Mouse (Mus musculus): Measurements from ENCODE around the gene Yars2. TPM values are rescaled to one million over a fixed set of nuclear protein-coding genes. Genes with fewer than 3 reads are reported as not detected.

The Yars2 gene
- total RNA-seq (2021): 10 to 100 TPM; 18.1 to 21.8 TPM
- long read RNA-seq, experiment 1, transcript Yars2-201 (5 exons, 1,574 nt): major isoform, 27 of 38 reads
- long read RNA-seq, experiment 1, partial matches to known transcripts: 0 of 38 reads
- long read RNA-seq, experiment 1, other reads (novel, unspliced or antisense): 7 of 38 reads
- long read RNA-seq, experiment 2, transcript Yars2-201 (5 exons, 1,574 nt): major isoform, 28 of 36 reads
- long read RNA-seq, experiment 2, partial matches to known transcripts: 0 of 36 reads
- long read RNA-seq, experiment 2, other reads (novel, unspliced or antisense): 5 of 36 reads

DNA sequence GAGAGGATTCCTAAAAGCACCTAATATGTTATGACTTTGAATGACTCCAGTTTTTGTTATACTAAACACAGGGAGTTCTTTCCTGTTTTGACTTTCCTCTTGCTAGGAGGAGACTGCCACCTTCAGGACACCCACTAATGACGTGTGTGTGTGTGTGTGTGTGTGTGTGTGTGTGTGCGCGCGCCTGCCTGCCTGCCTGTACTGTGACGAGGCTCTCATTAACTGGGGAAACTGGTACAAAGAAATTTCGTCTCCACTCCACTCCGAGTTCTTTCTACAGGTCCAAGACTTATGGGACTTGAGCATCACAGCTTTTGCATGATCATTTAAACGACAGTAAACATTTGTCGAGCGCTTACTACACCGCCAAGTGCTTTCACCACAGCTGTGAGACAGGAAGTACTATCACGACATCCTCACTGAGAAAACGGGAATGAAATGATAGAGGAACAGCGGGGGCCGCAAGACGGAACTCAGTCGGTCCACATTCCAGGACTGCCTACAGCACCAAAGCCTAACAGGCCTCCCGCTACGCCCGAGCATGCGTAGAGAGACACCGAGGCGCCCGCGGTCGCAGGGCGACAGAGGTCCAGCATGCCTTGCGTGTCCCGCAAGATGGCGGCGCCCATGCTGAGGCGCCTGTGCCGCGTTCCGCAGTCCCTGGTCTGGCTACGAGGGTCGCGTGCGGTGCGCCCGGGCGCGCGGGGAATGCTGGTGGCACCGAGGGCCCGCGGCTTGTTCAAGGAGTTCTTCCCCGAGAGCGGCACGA is at the start of gene Yars2:
Gene Yars2 (plus strand): TSS at position 597 of the 769 bp plus-strand sequence.
- Histone ChIP-seq H3K4me3 (peak within 1 kb of the TSS; percentile 93), H3K27ac (peak within 1 kb of the TSS; percentile 97)
- TF ChIP-seq CTCF (IDR thresholded peaks at IDR 0.05): peak; percentile 57
- peak; percentile 95 for DNase-seq
- intact Hi-C loops (cut with DNase I): loop anchor here (2.0 kb wide), 1 partner anchor 100 kb away; no protein-coding TSS in a partner anchor

DNA sequence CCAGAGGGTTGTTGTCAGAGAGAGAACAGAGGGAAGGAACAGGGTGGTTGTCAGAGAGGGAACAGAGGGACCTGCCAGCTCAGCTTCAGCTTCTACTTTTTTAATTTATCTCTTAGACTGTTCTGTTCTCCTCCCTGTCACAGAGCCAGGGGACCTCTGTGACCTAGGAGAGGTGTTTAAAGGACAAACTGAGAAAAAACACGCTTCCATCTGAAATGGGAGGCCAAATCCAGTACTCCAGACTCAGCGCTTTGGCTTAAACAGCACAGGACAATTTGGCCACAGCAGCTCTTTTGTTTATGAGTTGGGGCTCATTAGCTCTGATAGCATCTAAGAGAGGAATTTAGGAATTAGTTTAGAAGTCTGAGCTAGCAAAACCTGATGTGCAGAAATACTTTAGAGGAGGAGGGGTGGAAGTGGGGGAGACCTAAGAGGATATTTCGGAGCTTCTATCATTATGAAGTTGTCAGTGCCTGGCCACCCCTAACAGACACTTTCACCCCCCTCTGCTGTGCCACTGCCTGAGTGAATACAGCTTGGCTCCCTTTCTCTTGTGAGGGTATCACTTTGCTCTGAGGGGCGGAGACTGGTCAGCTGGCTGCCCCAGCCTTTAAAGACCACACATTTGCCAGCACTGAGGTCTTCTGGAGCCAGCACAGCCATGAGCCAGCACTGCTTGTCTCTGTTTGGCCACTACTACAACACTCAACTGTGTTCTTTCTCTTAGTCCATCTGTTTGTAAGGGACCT is 49.3 kb upstream of the Yars2 start:
- intact Hi-C loops (cut with DNase I): no loop called here
- TF ChIP-seq CTCF (IDR thresholded peaks at IDR 0.05): no peak
- Histone ChIP-seq H3K4me3 (no peak overlapping the region), H3K27ac (no peak overlapping the region)
- DNase-seq: peak; percentile 29

DNA sequence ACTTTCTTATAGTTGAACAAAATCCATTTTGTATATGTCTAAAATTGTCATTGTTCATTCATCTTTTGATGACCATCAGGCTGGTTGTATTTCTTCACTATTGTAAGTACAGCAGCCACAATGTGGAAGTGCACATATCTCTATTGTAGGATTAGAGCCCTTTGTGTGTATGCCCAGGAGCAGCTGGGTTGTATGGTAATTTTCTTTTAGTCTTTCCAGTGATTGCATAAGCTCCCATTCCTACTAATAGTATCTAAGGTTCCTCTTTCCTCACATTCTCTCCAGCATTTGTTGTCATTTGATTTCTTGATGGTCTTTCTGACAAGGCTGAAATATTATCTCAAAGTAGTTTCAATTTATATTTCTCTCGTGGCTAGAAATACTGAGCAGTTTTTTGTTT is 47.5 kb upstream of the Yars2 start:
- no peak overlapping the region for H3K27ac ChIP-seq
- TF ChIP-seq CTCF (IDR thresholded peaks at IDR 0.05): no peak
- intact Hi-C loops (cut with DNase I): no loop called here

DNA sequence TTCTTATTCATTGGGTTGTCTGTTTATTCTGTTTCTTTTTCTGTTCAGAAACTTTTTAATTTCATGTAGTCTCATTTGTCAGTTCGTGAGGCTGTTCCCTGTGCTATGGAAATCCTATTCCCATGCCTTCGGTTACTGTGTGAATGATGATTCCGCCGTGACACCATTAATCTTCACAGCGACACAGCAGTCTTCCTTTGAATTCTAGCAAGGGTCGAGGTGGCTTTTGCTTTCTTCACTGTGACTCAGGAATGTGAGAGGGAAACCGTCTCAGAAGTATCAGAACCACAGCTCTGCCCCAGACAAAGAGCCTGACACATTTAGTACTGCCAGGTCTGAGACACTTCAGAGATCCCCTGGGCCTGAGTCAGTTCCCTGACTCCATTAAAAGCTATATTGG is 46.9 kb upstream of the Yars2 start:
- Histone ChIP-seq H3K27ac (no peak overlapping the region), H3K4me3 (no peak overlapping the region)
- DNase-seq: no peak
- intact Hi-C loops (cut with DNase I): no loop called here
- TF ChIP-seq CTCF (IDR thresholded peaks at IDR 0.05): no peak

More for the DNA sequence above, 47.5 kb upstream of the Yars2 start:
- H3K4me3 ChIP-seq: no peak overlapping the region
- DNase-seq: no peak

DNA sequence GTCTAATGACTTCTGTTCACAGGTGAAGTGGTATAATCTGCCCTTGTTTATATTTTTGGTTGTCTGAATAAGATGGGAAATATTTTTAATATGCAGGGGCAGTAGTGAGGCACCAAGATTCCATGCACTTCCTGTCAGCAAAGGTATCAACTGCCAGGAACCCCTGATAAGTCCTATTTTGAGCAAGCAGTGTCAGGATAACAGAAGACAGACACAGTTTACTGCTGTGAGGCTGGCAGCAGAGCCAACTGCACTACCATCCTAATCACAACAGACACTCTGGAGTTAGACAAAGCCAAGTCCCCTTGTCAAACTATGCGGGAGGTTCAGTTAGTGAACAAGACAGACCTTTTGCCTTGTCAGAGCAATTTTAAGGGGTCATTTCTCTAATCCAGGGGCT is 46.1 kb upstream of the Yars2 start:
- intact Hi-C loops (cut with DNase I): no loop called here
- DNase-seq: no peak
- TF ChIP-seq CTCF (IDR thresholded peaks at IDR 0.05): no peak
- Histone ChIP-seq H3K4me3 (no peak overlapping the region), H3K27ac (no peak overlapping the region)

DNA sequence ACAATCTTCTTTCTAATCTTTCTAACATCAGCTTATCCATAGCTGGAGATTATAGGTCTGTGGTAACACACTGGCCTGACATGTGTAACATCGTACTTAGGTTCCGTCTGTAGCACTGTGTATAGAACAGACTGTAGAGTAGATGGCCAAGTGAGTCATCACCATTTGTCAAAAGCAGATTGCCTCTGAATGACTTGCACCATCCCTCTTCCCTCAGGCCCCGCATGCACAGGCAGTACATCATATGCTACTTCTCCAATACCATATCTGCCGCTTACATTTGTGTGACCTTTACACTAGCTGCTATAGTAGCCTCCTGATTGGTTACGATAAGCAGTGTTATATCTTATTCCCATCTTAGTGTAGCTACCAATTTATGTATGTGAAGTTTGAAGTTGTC is 41.9 kb upstream of the Yars2 start:
- TF ChIP-seq CTCF (IDR thresholded peaks at IDR 0.05): no peak
- H3K4me3 ChIP-seq: no peak overlapping the region
- intact Hi-C loops (cut with DNase I): no loop called here
- H3K27ac ChIP-seq: no peak overlapping the region
- DNase-seq: no peak

DNA sequence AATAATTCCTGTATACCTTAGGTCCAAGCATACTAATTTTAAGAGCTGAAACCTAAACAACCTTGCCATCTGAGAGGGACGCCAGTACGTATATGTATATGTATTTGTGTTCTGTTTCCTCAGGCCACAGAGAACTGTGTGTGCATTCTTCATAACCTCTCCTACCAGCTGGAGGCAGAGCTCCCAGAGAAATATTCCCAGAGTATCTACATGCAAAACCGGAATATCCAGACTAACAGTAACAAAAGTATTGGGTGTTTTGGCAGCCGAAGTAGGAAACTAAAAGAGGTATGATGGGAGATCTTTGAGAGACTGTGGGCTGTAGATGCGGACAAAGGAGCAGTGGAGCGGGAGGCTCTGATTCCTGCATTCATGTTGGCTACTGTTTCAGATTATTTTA is 41.3 kb upstream of the Yars2 start:
- DNase-seq: no peak
- intact Hi-C loops (cut with DNase I): no loop called here
- Histone ChIP-seq H3K27ac (no peak overlapping the region), H3K4me3 (no peak overlapping the region)
- no peak for TF ChIP-seq CTCF (IDR thresholded peaks at IDR 0.05)

DNA sequence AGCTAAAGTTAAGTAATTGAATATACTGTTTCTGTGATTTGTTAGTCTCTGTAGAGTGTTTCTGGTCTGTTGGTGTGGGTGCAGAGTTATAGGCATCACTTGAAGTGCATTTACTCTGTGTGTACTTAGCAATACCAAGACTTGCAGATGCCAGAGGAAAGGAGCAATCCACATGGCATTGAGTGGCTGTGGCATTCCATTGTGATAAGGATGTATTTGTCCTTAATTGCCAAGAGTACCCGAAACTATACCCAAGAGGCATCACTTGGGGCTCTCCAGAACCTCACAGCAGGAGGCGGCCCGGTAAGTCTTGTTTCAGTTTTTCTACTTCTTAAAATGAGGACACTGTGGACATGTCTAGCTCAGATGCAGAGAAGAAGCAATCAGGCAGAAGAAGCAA is 40.3 kb upstream of the Yars2 start:
- TF ChIP-seq CTCF (IDR thresholded peaks at IDR 0.05): no peak
- intact Hi-C loops (cut with DNase I): no loop called here

DNA sequence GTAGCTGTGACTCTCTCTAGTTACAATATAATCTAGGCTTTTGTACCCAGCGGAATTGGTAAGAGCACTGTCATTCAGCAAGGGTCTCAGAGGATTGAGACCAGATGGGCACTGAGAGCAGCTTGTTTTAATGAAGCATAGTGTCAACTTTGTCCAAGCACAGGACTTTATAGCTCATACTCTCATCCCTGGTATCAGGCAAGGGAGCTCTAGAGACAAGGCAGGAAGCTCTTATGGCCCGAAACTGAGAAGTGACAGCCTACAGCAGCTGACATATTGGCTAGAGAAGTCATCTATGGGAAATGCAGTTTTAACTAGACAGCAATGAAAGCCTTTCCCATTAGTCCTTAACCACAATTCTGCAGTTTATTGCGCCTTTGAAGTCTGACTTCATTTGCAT is 29.8 kb upstream of the Yars2 start:
- DNase-seq: no peak
- intact Hi-C loops (cut with DNase I): no loop called here
- TF ChIP-seq CTCF (IDR thresholded peaks at IDR 0.05): no peak
- Histone ChIP-seq H3K4me3 (no peak overlapping the region), H3K27ac (no peak overlapping the region)

More for the DNA sequence above, 40.3 kb upstream of the Yars2 start:
- no peak for DNase-seq
- Histone ChIP-seq H3K27ac (no peak overlapping the region), H3K4me3 (no peak overlapping the region)

DNA sequence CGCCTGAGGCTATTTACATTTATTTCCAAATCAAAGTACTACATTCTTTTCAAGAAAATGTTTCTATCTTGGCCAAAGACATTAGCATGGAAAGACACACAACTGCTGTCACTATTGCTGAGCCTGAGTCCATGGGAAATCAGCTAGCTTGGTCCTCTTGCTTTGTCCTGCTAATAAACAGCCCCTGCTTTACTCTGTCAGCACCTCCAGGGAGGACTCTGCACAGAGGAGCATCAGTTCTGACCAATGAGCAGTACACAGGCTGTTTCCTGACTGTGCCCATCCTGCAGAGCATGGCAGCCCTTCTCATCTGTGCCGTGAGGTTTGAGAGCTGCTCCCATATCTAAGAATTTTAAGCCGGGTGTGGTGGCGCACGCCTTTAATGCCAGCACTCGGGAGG is 29.0 kb upstream of the Yars2 start:
- TF ChIP-seq CTCF (IDR thresholded peaks at IDR 0.05): no peak
- DNase-seq: no peak
- intact Hi-C loops (cut with DNase I): no loop called here
- Histone ChIP-seq H3K4me3 (no peak overlapping the region), H3K27ac (no peak overlapping the region)

DNA sequence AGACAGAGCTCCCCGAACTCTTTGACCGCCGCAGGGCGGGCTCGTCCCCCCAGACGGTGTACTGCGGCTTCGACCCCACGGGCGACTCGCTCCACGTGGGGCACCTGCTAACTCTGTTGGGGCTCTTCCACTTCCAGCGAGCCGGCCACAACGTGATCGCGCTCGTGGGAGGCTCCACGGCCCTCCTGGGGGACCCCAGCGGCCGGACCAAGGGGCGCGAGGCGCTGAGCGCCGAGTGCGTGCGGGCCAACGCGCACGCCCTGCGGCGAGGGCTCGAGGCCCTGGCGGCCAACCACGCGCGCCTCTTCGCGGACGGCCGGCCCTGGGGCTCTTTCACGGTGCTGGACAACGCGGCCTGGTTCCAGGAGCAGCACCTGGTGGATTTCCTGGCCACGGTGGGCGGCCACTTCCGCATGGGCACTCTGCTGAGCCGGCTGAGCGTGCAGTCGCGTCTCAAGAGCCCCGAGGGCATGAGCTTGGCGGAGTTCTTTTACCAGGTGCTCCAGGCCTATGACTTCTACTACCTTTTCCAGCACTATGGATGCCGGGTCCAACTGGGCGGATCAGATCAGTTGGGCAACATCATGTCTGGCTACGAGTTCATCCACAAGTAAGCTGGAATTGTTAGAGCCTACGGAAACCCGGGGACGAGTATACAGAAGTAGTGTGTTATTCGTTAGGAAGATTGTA is 518 bp downstream of the Yars2 start:
- DNase-seq: peak; percentile 55
- H3K27ac ChIP-seq: peak overlapping the region; percentile 97
- H3K4me3 ChIP-seq: peak overlapping the region; percentile 93
- no peak for TF ChIP-seq CTCF (IDR thresholded peaks at IDR 0.05)
- intact Hi-C loops (cut with DNase I): loop anchor here (2.0 kb wide), 1 partner anchor 100 kb away; no protein-coding TSS in a partner anchor

DNA sequence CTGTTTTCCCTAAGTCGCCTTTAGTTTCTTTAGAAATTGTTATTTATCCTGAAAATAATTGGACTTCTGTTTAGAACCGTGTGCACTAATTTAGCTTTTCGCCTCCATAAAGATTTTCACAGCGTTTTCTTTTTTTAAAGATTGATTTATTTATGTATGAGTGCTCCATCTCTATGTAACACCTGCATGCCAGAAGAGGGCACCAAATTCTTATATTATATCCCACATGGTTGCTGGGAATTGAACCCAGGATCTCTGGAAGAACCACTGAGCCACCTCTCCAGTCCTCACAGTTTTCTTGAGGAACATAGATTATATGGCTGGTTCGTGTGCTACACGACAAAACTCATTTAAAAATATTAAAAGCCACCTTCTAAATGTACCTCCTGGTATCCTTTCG is 1.1 kb downstream of the Yars2 start:
- Histone ChIP-seq H3K27ac (no peak overlapping the region), H3K4me3 (peak overlapping the region; percentile 93)
- intact Hi-C loops (cut with DNase I): loop anchor here (2.0 kb wide), 1 partner anchor 101 kb away; no protein-coding TSS in a partner anchor
- no peak for DNase-seq
- TF ChIP-seq CTCF (IDR thresholded peaks at IDR 0.05): peak; percentile 27; the same call in 1 of the 2 replicates
